Mouse (Mus musculus) intestine, embryonic 16.5 days (tissue): ENCODE results near the gene Leng8. TPM values are rescaled to one million over a fixed set of nuclear protein-coding genes. Genes with fewer than 3 reads are reported as not detected.
A peak's percentile ranks its signal among the peaks of the same experiment; 100 is the strongest.

ENCODE experiments used
- ATAC-seq: fragments of 200-750 bp; cut with Nextera tagmentation; 2 replicates; pipeline ENCODE4 v1.8.0; 2017; ENCODE audit warnings: moderate TSS enrichment, moderate library complexity
- H3K27ac ChIP-seq: fragments of 300-500 bp; sonication (generic); 2 replicates; pipeline ENCODE4 v1.5.1; 2014; ENCODE audit warnings: mild to moderate bottlenecking, low read length
- H3K27me3 ChIP-seq: fragments of 300-500 bp; sonication (generic); replicated peaks from 2 replicates; pipeline ENCODE4 v1.6.1; 2014; ENCODE audit warnings: low read length, control low read depth, mixed read lengths; ENCODE audit not compliant: control insufficient read depth, insufficient read depth
- H3K36me3 ChIP-seq: fragments of 300-500 bp; sonication (generic); 2 replicates; pipeline ENCODE4 v1.6.1; 2014; ENCODE audit warnings: low read length, control low read depth; ENCODE audit not compliant: control insufficient read depth, insufficient read depth
- H3K4me1 ChIP-seq: fragments of 300-500 bp; sonication (generic); 2 replicates; pipeline ENCODE4 v1.6.1; 2014; ENCODE audit warnings: low read length, control low read depth, mixed read lengths; ENCODE audit not compliant: control insufficient read depth, insufficient read depth
- H3K4me2 ChIP-seq: fragments of 300-500 bp; sonication (generic); 2 replicates; pipeline ENCODE4 v1.6.1; 2014; ENCODE audit warnings: low read depth, low read length, control low read depth
- H3K4me3 ChIP-seq: fragments of 300-500 bp; sonication (generic); 2 replicates; pipeline ENCODE4 v1.5.1; 2014; ENCODE audit warnings: mild to moderate bottlenecking, low read length
- H3K9ac ChIP-seq: fragments of 300-500 bp; sonication (generic); 2 replicates; pipeline ENCODE4 v1.6.1; 2014; ENCODE audit warnings: low read depth, low read length
- H3K9me3 ChIP-seq: fragments of 300-500 bp; sonication (generic); 2 replicates; pipeline ENCODE4 v1.6.1; 2016; ENCODE audit warnings: low read length, control low read depth; ENCODE audit not compliant: control insufficient read depth
- WGBS: fragments of 180-500 bp; shearing (Covaris S2); extraction: QIAGEN DNeasy Blood & Tissue Kit; methylation state at CpG from one replicate; pipeline ENCODE4 v1.1.7; 2014; 5-methylcytosine and 5-hydroxymethylcytosine counted together
- polyA plus RNA-seq: library from polyadenylated mRNA; unstranded; fragments of >200 nt; fragmentation: Nextera tagmentation; extraction: Ambion mirVana; gene quantifications from 2 replicates; pipeline ENCODE4 v1.2.1, GENCODE M21; 2015

Gene Leng8
- polyA plus RNA-seq = 35.5 and 40.3 TPM in 2 replicates

GRCm38 (mm10) chr7:4136771-4137531 is at the start of gene Leng8:
Leng8 (plus strand) TSS chr7:4137039.
- Histone ChIP-seq H3K9ac (peak within 1 kb of the TSS; percentile 81), H3K9me3 (no peaks in the 10 kb centered on the region), H3K27ac (peak within 1 kb of the TSS; percentile 88), H3K36me3 (peaks cover 16% of the 10 kb centered on the region), H3K4me1 (peaks cover 7% of the 10 kb centered on the region), H3K4me2 (peak within 1 kb of the TSS; percentile 89), H3K27me3 (no peaks in the 10 kb centered on the region), H3K4me3 (peak within 1 kb of the TSS; percentile 91)
- ATAC-seq = peak; percentile 99
- under 1% methylated on average over 77 of the region's 78 CpGs for WGBS

GRCm38 (mm10) chr7:4087238-4087895 is 49.5 kb upstream of the Leng8 start:
- H3K36me3 ChIP-seq = no peaks in the 10 kb centered on the region
- no peaks in the 10 kb centered on the region for H3K27me3 ChIP-seq
- H3K4me2 ChIP-seq = no peak overlapping the region
- ATAC-seq = no peak
- 74% methylated on average over 4 of the region's 4 CpGs for WGBS
- no peak overlapping the region for H3K4me3 ChIP-seq
- H3K9ac ChIP-seq = no peak overlapping the region
- no peak overlapping the region for H3K27ac ChIP-seq
- H3K4me1 ChIP-seq = no peaks in the 10 kb centered on the region
- H3K9me3 ChIP-seq = no peaks in the 10 kb centered on the region

- Histone ChIP-seq H3K9ac (no peak overlapping the region), H3K4me1 (no peaks in the 10 kb centered on the region), H3K4me3 (no peak overlapping the region), H3K27me3 (no peaks in the 10 kb centered on the region), H3K4me2 (no peak overlapping the region), H3K36me3 (no peaks in the 10 kb centered on the region), H3K27ac (no peak overlapping the region), H3K9me3 (no peaks in the 10 kb centered on the region)
- no peak for ATAC-seq
- WGBS = 73% methylated on average over 6 of the region's 6 CpGs
Observed at GRCm38 (mm10) chr7:4087896-4088480, 48.9 kb upstream of the Leng8 start.

- H3K36me3 ChIP-seq = no peaks in the 10 kb centered on the region
- ATAC-seq = no peak
- H3K27ac ChIP-seq = no peak overlapping the region
- H3K4me3 ChIP-seq = no peak overlapping the region
- no peaks in the 10 kb centered on the region for H3K4me1 ChIP-seq
- 82% methylated on average over 2 of the region's 2 CpGs for WGBS
- H3K4me2 ChIP-seq = no peak overlapping the region
- H3K27me3 ChIP-seq = no peaks in the 10 kb centered on the region
- no peaks in the 10 kb centered on the region for H3K9me3 ChIP-seq
- H3K9ac ChIP-seq = no peak overlapping the region
Observed at GRCm38 (mm10) chr7:4088679-4089078, 48.2 kb upstream of the Leng8 start.

GRCm38 (mm10) chr7:4091170-4091569 is 45.7 kb upstream of the Leng8 start:
- Histone ChIP-seq H3K4me2 (no peak overlapping the region), H3K36me3 (no peaks in the 10 kb centered on the region), H3K9me3 (no peaks in the 10 kb centered on the region), H3K27me3 (no peaks in the 10 kb centered on the region), H3K9ac (no peak overlapping the region), H3K27ac (no peak overlapping the region), H3K4me1 (no peaks in the 10 kb centered on the region), H3K4me3 (no peak overlapping the region)
- ATAC-seq = no peak
- WGBS = 53% methylated on average over 8 of the region's 8 CpGs

- H3K4me3 ChIP-seq = no peak overlapping the region
- 78% methylated on average over 2 of the region's 2 CpGs for WGBS
- ATAC-seq = no peak
Observed at GRCm38 (mm10) chr7:4098301-4098700, 38.5 kb upstream of the Leng8 start.

GRCm38 (mm10) chr7:4098832-4099231 is 38.0 kb upstream of the Leng8 start:
- Histone ChIP-seq H3K27ac (no peak overlapping the region), H3K9ac (no peak overlapping the region), H3K4me2 (no peak overlapping the region), H3K4me3 (no peak overlapping the region), H3K27me3 (no peaks in the 10 kb centered on the region), H3K9me3 (no peaks in the 10 kb centered on the region), H3K4me1 (no peaks in the 10 kb centered on the region), H3K36me3 (no peaks in the 10 kb centered on the region)
- ATAC-seq = no peak
- WGBS = 71% methylated on average over 2 of the region's 2 CpGs

More at GRCm38 (mm10) chr7:4098301-4098700, 38.5 kb upstream of the Leng8 start:
- no peaks in the 10 kb centered on the region for H3K27me3 ChIP-seq
- H3K4me1 ChIP-seq = no peaks in the 10 kb centered on the region
- no peak overlapping the region for H3K27ac ChIP-seq
- H3K9ac ChIP-seq = no peak overlapping the region
- H3K9me3 ChIP-seq = no peaks in the 10 kb centered on the region
- no peak overlapping the region for H3K4me2 ChIP-seq
- H3K36me3 ChIP-seq = no peaks in the 10 kb centered on the region

GRCm38 (mm10) chr7:4101144-4101543 is 35.7 kb upstream of the Leng8 start:
- H3K9me3 ChIP-seq = no peaks in the 10 kb centered on the region
- no peak for ATAC-seq
- no peaks in the 10 kb centered on the region for H3K4me1 ChIP-seq
- no peaks in the 10 kb centered on the region for H3K27me3 ChIP-seq
- no peak overlapping the region for H3K27ac ChIP-seq
- no peak overlapping the region for H3K9ac ChIP-seq
- H3K4me3 ChIP-seq = no peak overlapping the region
- H3K4me2 ChIP-seq = no peak overlapping the region
- H3K36me3 ChIP-seq = no peaks in the 10 kb centered on the region
- WGBS = 85% methylated on average over 5 of the region's 5 CpGs

- H3K9me3 ChIP-seq = no peaks in the 10 kb centered on the region
- no peaks in the 10 kb centered on the region for H3K27me3 ChIP-seq
- H3K9ac ChIP-seq = no peak overlapping the region
- no peak overlapping the region for H3K27ac ChIP-seq
- H3K4me2 ChIP-seq = no peak overlapping the region
- H3K4me3 ChIP-seq = no peak overlapping the region
- H3K36me3 ChIP-seq = no peaks in the 10 kb centered on the region
- 15% methylated on average over 4 of the region's 4 CpGs for WGBS
- H3K4me1 ChIP-seq = no peaks in the 10 kb centered on the region
- ATAC-seq = no peak
Observed at GRCm38 (mm10) chr7:4103411-4103810, 33.4 kb upstream of the Leng8 start.
